Mouse (Mus musculus) heart, postnatal 36 days (tissue): ENCODE measurements around the gene Rpl24. TPM values are rescaled to one million over a fixed set of nuclear protein-coding genes. Genes with fewer than 3 reads are reported as not detected.
A peak's percentile ranks its signal among the peaks of the same experiment; 100 is the strongest.
"Not testable (repeated sequence)": the region's sequence is repeated elsewhere in the genome, so short reads cannot be mapped to it uniquely, and the experiment has no call there.

ENCODE experiments used
- DNase-seq, 2 experiments: peaks; one replicate each; pipeline ENCODE4 v3.0.0; 2021 to 2022
- intact Hi-C: fragments of 180-260 bp; cut with DNase I; formaldehyde crosslinking; loops from one replicate; pipeline ENCODE4 v1.15.1; 2025
- total RNA-seq, 2 experiments: library from RNA; stranded (reverse); gene quantifications; 2 replicates each; pipeline ENCODE4 v1.2.3; 2021

Rpl24 gene
- total RNA-seq = 100 to 1,000 TPM; 549 to 570 TPM

GRCm38 (mm10) chr16:55966212-55966871 lies at the start of gene Rpl24:
Gene Rpl24, plus strand, starts transcription at chr16:55966275.
- intact Hi-C loops = loop anchor here (2.0 kb wide), 1 partner anchor 108 kb away; no protein-coding TSS in a partner anchor
- peak; percentile 94 to 96 for DNase-seq

- no peak for DNase-seq
- intact Hi-C loops = no loop called here
These were observed 44.0 kb upstream of the Rpl24 start for GRCm38 (mm10) chr16:55922079-55922478.

GRCm38 (mm10) chr16:55924010-55924409 lies 42.1 kb upstream of the Rpl24 start:
- DNase-seq = no peak
- intact Hi-C loops = no loop called here

- intact Hi-C loops = loop anchor here (2.0 to 10.0 kb wide), 2 partner anchors 31 to 781 kb away; partner anchors contain the start of gene Tfg
- peak in 1 of 2 experiments; percentile 47 for DNase-seq
These were observed 32.3 kb upstream of the Rpl24 start for GRCm38 (mm10) chr16:55933681-55934343.

GRCm38 (mm10) chr16:55934453-55935037 lies 31.5 kb upstream of the Rpl24 start, which contains the start of gene Cep97:
Gene Cep97, minus strand, starts transcription at chr16:55934855.
- DNase-seq = peak; percentile 84 to 91
- intact Hi-C loops = loop anchor here (2.0 to 10.0 kb wide), 2 partner anchors 30 to 780 kb away; partner anchors contain the start of gene Tfg

GRCm38 (mm10) chr16:55938761-55939160 lies 27.3 kb upstream of the Rpl24 start:
- intact Hi-C loops = loop anchor here (10.0 kb wide), 1 partner anchor 776 kb away; the partner anchor contains the start of gene Tfg
- DNase-seq = no peak

GRCm38 (mm10) chr16:55939703-55940102 lies 26.4 kb upstream of the Rpl24 start:
- DNase-seq = no peak
- intact Hi-C loops = loop anchor here (10.0 kb wide), 1 partner anchor 775 kb away; the partner anchor contains the start of gene Tfg

GRCm38 (mm10) chr16:55940781-55941180 lies 25.3 kb upstream of the Rpl24 start:
- intact Hi-C loops = no loop called here
- DNase-seq = no peak

- intact Hi-C loops = no loop called here
- no peak for DNase-seq
These were observed 18.8 kb upstream of the Rpl24 start for GRCm38 (mm10) chr16:55947266-55947665.

GRCm38 (mm10) chr16:55947876-55948410 lies 18.1 kb upstream of the Rpl24 start:
- DNase-seq, intact Hi-C loops: not testable (repeated sequence)

GRCm38 (mm10) chr16:55948963-55949362 lies 17.1 kb upstream of the Rpl24 start:
- intact Hi-C loops = no loop called here
- DNase-seq = no peak

GRCm38 (mm10) chr16:55950462-55950861 lies 15.6 kb upstream of the Rpl24 start:
- no peak for DNase-seq
- intact Hi-C loops = loop anchor here (2.0 kb wide), 1 partner anchor 180 kb away; no protein-coding TSS in a partner anchor

- intact Hi-C loops = loop anchor here (1.0 to 2.0 kb wide), 2 partner anchors 113 to 180 kb away; no protein-coding TSS in a partner anchor
- peak; percentile 75 to 82 for DNase-seq
These were observed 15.0 kb upstream of the Rpl24 start for GRCm38 (mm10) chr16:55950946-55951678.

- intact Hi-C loops = loop anchor here (1.0 to 2.0 kb wide), 2 partner anchors 112 to 179 kb away; no protein-coding TSS in a partner anchor
- no peak for DNase-seq
These were observed 14.3 kb upstream of the Rpl24 start for GRCm38 (mm10) chr16:55951679-55952327.

GRCm38 (mm10) chr16:55952771-55953170 lies 13.3 kb upstream of the Rpl24 start:
- intact Hi-C loops = loop anchor here (1.0 kb wide), 1 partner anchor 12 kb away; no protein-coding TSS in a partner anchor
- DNase-seq = no peak

GRCm38 (mm10) chr16:55954196-55954595 lies 11.9 kb upstream of the Rpl24 start:
- intact Hi-C loops, DNase-seq: not testable (repeated sequence)

GRCm38 (mm10) chr16:55963068-55963467 lies 3.0 kb upstream of the Rpl24 start:
- intact Hi-C loops, DNase-seq: not testable (repeated sequence)

- intact Hi-C loops = loop anchor here (1.0 to 2.0 kb wide), 4 partner anchors 11 to 168 kb away; partner anchors contain the start of gene Cep97
- no peak for DNase-seq
These were observed 1.7 kb upstream of the Rpl24 start for GRCm38 (mm10) chr16:55964126-55964949.
